Mouse (Mus musculus) hindbrain, embryonic 11.5 days (tissue): Measurements from ENCODE around the gene Samd13. TPM values are rescaled to one million over a fixed set of nuclear protein-coding genes. Genes with fewer than 3 reads are reported as not detected.

Source experiments
- ATAC-seq: fragments of 200-750 bp; cut with Nextera tagmentation; 2 replicates; pipeline ENCODE4 v1.8.0; 2017; ENCODE audit warnings: mild to moderate bottlenecking, moderate TSS enrichment, moderate library complexity; ENCODE audit not compliant: low FRiP score
- DNase-seq: peaks from one replicate; pipeline ENCODE4 v3.0.0-alpha.2; 2015; ENCODE audit warnings: low spot score
- H3K27ac ChIP-seq: fragments of 300-500 bp; sonication (generic); 2 replicates; pipeline ENCODE4 v1.5.1; 2014; ENCODE audit warnings: mild to moderate bottlenecking, low read depth, low read length
- H3K27me3 ChIP-seq: fragments of 300-500 bp; sonication (generic); 2 replicates; pipeline ENCODE4 v1.6.1; 2014; ENCODE audit warnings: mild to moderate bottlenecking, low read length, moderate library complexity, mixed read lengths; ENCODE audit not compliant: control insufficient read depth, insufficient read depth
- H3K36me3 ChIP-seq: fragments of 300-500 bp; sonication (generic); 2 replicates; pipeline ENCODE4 v1.6.1; 2014; ENCODE audit warnings: mild to moderate bottlenecking, low read length, moderate library complexity, mixed read lengths; ENCODE audit not compliant: control insufficient read depth, insufficient read depth
- H3K4me1 ChIP-seq: fragments of 300-500 bp; sonication (generic); replicated peaks from 2 replicates; pipeline ENCODE4 v1.6.1; 2014; ENCODE audit warnings: low read length, mixed read lengths; ENCODE audit not compliant: control insufficient read depth, insufficient read depth
- H3K4me2 ChIP-seq: fragments of 300-500 bp; sonication (generic); replicated peaks from 2 replicates; pipeline ENCODE4 v1.6.1; 2014; ENCODE audit warnings: mild to moderate bottlenecking, low read depth, low read length
- H3K4me3 ChIP-seq: fragments of 300-500 bp; sonication (generic); 2 replicates; pipeline ENCODE4 v1.5.1; 2014; ENCODE audit warnings: low read depth, low read length
- H3K9ac ChIP-seq: fragments of 300-500 bp; sonication (generic); 2 replicates; pipeline ENCODE4 v1.6.1; 2014; ENCODE audit warnings: low read depth, low read length
- H3K9me3 ChIP-seq: fragments of 300-500 bp; sonication (generic); 2 replicates; pipeline ENCODE4 v1.6.1; 2016; ENCODE audit warnings: low read length; ENCODE audit not compliant: control insufficient read depth
- WGBS: fragments of 180-500 bp; shearing (Covaris S2); extraction: QIAGEN DNeasy Blood & Tissue Kit; methylation state at CpG from one replicate; pipeline ENCODE4 v1.1.7; 2014; 5-methylcytosine and 5-hydroxymethylcytosine counted together
- polyA plus RNA-seq: library from polyadenylated mRNA; unstranded; fragments of >200 nt; fragmentation: Nextera tagmentation; extraction: Ambion mirVana; gene quantifications from 2 replicates; pipeline ENCODE4 v1.2.1, GENCODE M21; 2014

Gene Samd13
- polyA plus RNA-seq, 1 experiment from 2014 or later, result 0.56 TPM

GRCm38 (mm10) chr3:146681696-146682095 lies 3.7 kb downstream of the Samd13 start:
- 88% methylated on average over 8 of the region's 8 CpGs for WGBS
- H3K9me3 ChIP-seq, result no peaks in the 10 kb centered on the region
- H3K9ac ChIP-seq, result no peak overlapping the region
- DNase-seq (no peak), ATAC-seq (no peak)
- peaks cover 3% of the 10 kb centered on the region; the same call in 1 of the 2 replicates for H3K4me1 ChIP-seq
- H3K36me3 ChIP-seq, result no peaks in the 10 kb centered on the region
- H3K4me2 ChIP-seq, result no peak overlapping the region
- H3K27me3 ChIP-seq, result no peaks in the 10 kb centered on the region; the same call in 1 of the 2 replicates
- no peak overlapping the region for H3K4me3 ChIP-seq
- no peak overlapping the region for H3K27ac ChIP-seq

- H3K4me1 ChIP-seq, result peaks cover 3% of the 10 kb centered on the region; the same call in 1 of the 2 replicates
- H3K27ac ChIP-seq, result no peak overlapping the region
- ATAC-seq, result no peak
- WGBS, result 93% methylated on average over 13 of the region's 13 CpGs
- H3K4me3 ChIP-seq, result no peak overlapping the region
- no peak overlapping the region for H3K9ac ChIP-seq
- no peak overlapping the region for H3K4me2 ChIP-seq
- no peaks in the 10 kb centered on the region for H3K36me3 ChIP-seq
- H3K9me3 ChIP-seq, result no peaks in the 10 kb centered on the region
- no peak for DNase-seq
- H3K27me3 ChIP-seq, result no peaks in the 10 kb centered on the region; the same call in 1 of the 2 replicates
Measured at GRCm38 (mm10) chr3:146680625-146681024, 4.8 kb downstream of the Samd13 start.

DNA sequence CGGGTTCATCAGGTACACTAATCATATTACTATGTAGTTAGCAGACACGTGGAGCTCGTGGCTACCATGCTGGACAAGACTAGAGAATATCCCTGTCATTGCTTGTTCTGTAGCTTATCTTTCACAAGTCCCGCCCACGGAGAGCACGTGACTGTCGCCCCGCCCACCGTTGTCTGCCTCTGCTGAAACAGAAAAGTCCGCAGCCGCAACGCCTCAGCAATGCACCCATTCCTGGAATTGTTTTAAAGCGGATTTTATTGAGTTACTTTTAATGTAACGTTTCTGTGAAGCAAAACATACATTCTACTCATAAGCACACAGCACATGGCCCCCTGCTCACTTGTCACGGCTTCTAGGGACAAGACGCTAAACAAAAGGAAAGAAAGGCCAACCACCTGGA lies 5.7 kb downstream of the Samd13 start:
- Histone ChIP-seq H3K27me3 (no peaks in the 10 kb centered on the region; the same call in 1 of the 2 replicates), H3K4me2 (no peak overlapping the region), H3K4me3 (no peak overlapping the region), H3K36me3 (no peaks in the 10 kb centered on the region), H3K4me1 (no peaks in the 10 kb centered on the region), H3K27ac (no peak overlapping the region), H3K9me3 (no peaks in the 10 kb centered on the region), H3K9ac (no peak overlapping the region)
- 96% methylated on average over 16 of the region's 16 CpGs for WGBS
- ATAC-seq, result no peak
- no peak for DNase-seq

GRCm38 (mm10) chr3:146676193-146676592 lies 9.2 kb downstream of the Samd13 start:
- DNase-seq, result no peak
- no peaks in the 10 kb centered on the region for H3K9me3 ChIP-seq
- no peak for ATAC-seq
- no peak overlapping the region for H3K4me2 ChIP-seq
- H3K4me1 ChIP-seq, result no peaks in the 10 kb centered on the region
- no peak overlapping the region for H3K27ac ChIP-seq
- 90% methylated on average over 4 of the region's 4 CpGs for WGBS
- H3K27me3 ChIP-seq, result no peaks in the 10 kb centered on the region
- no peak overlapping the region for H3K4me3 ChIP-seq
- H3K9ac ChIP-seq, result no peak overlapping the region
- no peaks in the 10 kb centered on the region for H3K36me3 ChIP-seq

GRCm38 (mm10) chr3:146675101-146675500 lies 10.3 kb downstream of the Samd13 start:
- WGBS, result 96% methylated on average over 1 of the region's 1 CpGs
- no peaks in the 10 kb centered on the region for H3K36me3 ChIP-seq
- no peak for ATAC-seq

DNA sequence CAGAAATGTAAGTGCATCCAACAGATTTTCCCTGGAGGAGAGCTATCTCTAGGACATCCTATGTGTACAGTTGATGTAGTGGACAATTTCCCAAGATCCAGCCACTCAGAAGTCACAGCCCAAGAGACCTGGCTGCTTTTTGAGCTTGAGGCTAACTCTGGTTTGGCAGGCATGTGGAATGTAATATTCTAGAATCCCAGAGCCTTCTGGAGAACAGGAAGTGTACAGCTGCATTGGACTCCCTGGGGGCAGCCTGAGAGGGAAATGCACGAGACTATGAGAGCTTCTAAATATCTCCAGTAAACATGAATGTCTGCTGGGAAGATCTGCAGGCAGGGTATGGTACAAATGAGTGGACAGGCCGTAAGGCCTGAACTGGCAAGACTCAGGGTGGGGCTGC lies 14.3 kb downstream of the Samd13 start:
- H3K9me3 ChIP-seq, result no peaks in the 10 kb centered on the region
- no peak for ATAC-seq
- WGBS, result 63% methylated on average over 2 of the region's 2 CpGs
- no peak overlapping the region for H3K4me3 ChIP-seq
- no peak for DNase-seq
- no peaks in the 10 kb centered on the region for H3K36me3 ChIP-seq
- no peak overlapping the region for H3K27ac ChIP-seq
- no peaks in the 10 kb centered on the region for H3K4me1 ChIP-seq
- H3K4me2 ChIP-seq, result no peak overlapping the region
- no peak overlapping the region for H3K9ac ChIP-seq
- no peaks in the 10 kb centered on the region for H3K27me3 ChIP-seq

More at GRCm38 (mm10) chr3:146675101-146675500, 10.3 kb downstream of the Samd13 start:
- no peaks in the 10 kb centered on the region for H3K27me3 ChIP-seq
- H3K9me3 ChIP-seq, result no peaks in the 10 kb centered on the region
- H3K4me1 ChIP-seq, result no peaks in the 10 kb centered on the region
- no peak for DNase-seq
- no peak overlapping the region for H3K4me2 ChIP-seq
- H3K27ac ChIP-seq, result no peak overlapping the region
- no peak overlapping the region for H3K4me3 ChIP-seq
- H3K9ac ChIP-seq, result no peak overlapping the region

GRCm38 (mm10) chr3:146661907-146662306 lies 23.5 kb downstream of the Samd13 start:
- Histone ChIP-seq H3K9ac (no peak overlapping the region), H3K27me3 (no peaks in the 10 kb centered on the region), H3K9me3 (no peaks in the 10 kb centered on the region), H3K36me3 (no peaks in the 10 kb centered on the region), H3K27ac (no peak overlapping the region), H3K4me3 (no peak overlapping the region), H3K4me1 (no peaks in the 10 kb centered on the region), H3K4me2 (no peak overlapping the region)
- ATAC-seq (no peak), DNase-seq (no peak)
- WGBS, result 84% methylated on average over 7 of the region's 7 CpGs

GRCm38 (mm10) chr3:146661001-146661400 lies 24.4 kb downstream of the Samd13 start:
- no peaks in the 10 kb centered on the region for H3K36me3 ChIP-seq
- no peaks in the 10 kb centered on the region for H3K4me1 ChIP-seq
- no peaks in the 10 kb centered on the region for H3K9me3 ChIP-seq
- H3K27me3 ChIP-seq, result no peaks in the 10 kb centered on the region
- no peak overlapping the region for H3K9ac ChIP-seq
- no peak overlapping the region for H3K4me2 ChIP-seq
- no peak overlapping the region for H3K4me3 ChIP-seq
- DNase-seq (no peak), ATAC-seq (no peak)
- 80% methylated on average over 6 of the region's 6 CpGs for WGBS
- no peak overlapping the region for H3K27ac ChIP-seq

- H3K4me3 ChIP-seq, result no peak overlapping the region
- no peaks in the 10 kb centered on the region for H3K36me3 ChIP-seq
- H3K9me3 ChIP-seq, result no peaks in the 10 kb centered on the region
- no peaks in the 10 kb centered on the region for H3K27me3 ChIP-seq
- ATAC-seq, result no peak
- DNase-seq, result no peak
- H3K9ac ChIP-seq, result no peak overlapping the region
- no peak overlapping the region for H3K4me2 ChIP-seq
- no peaks in the 10 kb centered on the region for H3K4me1 ChIP-seq
- no peak overlapping the region for H3K27ac ChIP-seq
- WGBS, result 96% methylated on average over 5 of the region's 5 CpGs
Measured at GRCm38 (mm10) chr3:146659321-146659720, 26.1 kb downstream of the Samd13 start.
